Mouse (Mus musculus) heart, postnatal 0 days (tissue): Measurements from ENCODE around the gene Pqbp1. TPM values are rescaled to one million over a fixed set of nuclear protein-coding genes. Genes with fewer than 3 reads are reported as not detected.

ENCODE experiments used
- ATAC-seq: fragments of 200-750 bp; cut with Nextera tagmentation; 2 replicates; pipeline ENCODE4 v1.8.0; 2017; ENCODE audit warnings: low read depth, moderate number of reproducible peaks, moderate library complexity; ENCODE audit not compliant: insufficient read depth
- DNase-seq: peaks from one replicate; pipeline ENCODE4 v3.0.0-alpha.2; 2016; ENCODE audit warnings: low spot score
- H3K27ac ChIP-seq: fragments of 300-500 bp; sonication (generic); 2 replicates; pipeline ENCODE4 v1.5.1; 2014; ENCODE audit warnings: low read depth, mild to moderate bottlenecking
- H3K27me3 ChIP-seq: fragments of 300-500 bp; sonication (generic); 2 replicates; pipeline ENCODE4 v1.6.1; 2014; ENCODE audit warnings: low read length, mixed read lengths; ENCODE audit not compliant: control insufficient read depth, insufficient read depth
- H3K36me3 ChIP-seq: fragments of 300-500 bp; sonication (generic); replicated peaks from 2 replicates; pipeline ENCODE4 v1.6.1; 2014; ENCODE audit warnings: low read length, mixed read lengths; ENCODE audit not compliant: control insufficient read depth, insufficient read depth
- H3K4me1 ChIP-seq: fragments of 300-500 bp; sonication (generic); 2 replicates; pipeline ENCODE4 v1.6.1; 2014; ENCODE audit warnings: antibody characterized with exemption; ENCODE audit not compliant: control insufficient read depth, insufficient read depth
- H3K4me2 ChIP-seq: fragments of 300-500 bp; sonication (generic); 2 replicates; pipeline ENCODE4 v1.6.1; 2014; ENCODE audit warnings: low read depth, mild to moderate bottlenecking, low read length, moderate library complexity
- H3K4me3 ChIP-seq: fragments of 300-500 bp; sonication (generic); 2 replicates; pipeline ENCODE4 v1.5.1; 2014; ENCODE audit warnings: low read depth, low read length
- H3K9ac ChIP-seq: fragments of 300-500 bp; sonication (generic); replicated peaks from 2 replicates; pipeline ENCODE4 v1.6.1; 2014; ENCODE audit warnings: low read depth, low read length, mixed read lengths
- H3K9me3 ChIP-seq: fragments of 300-500 bp; sonication (generic); replicated peaks from 2 replicates; pipeline ENCODE4 v1.6.1; 2016; ENCODE audit warnings: low read length; ENCODE audit not compliant: control insufficient read depth
- CTCF ChIP-seq: IDR thresholded peaks from 2 replicates; pipeline ENCODE4 v1.5.1; 2016; ENCODE audit warnings: antibody characterized with exemption, control low read depth, low read depth
- EP300 ChIP-seq: IDR thresholded peaks from 2 replicates; pipeline ENCODE4 v1.6.1; 2016; ENCODE audit warnings: antibody characterized with exemption, low read depth
- WGBS: fragments of 180-500 bp; shearing (Covaris S2); extraction: QIAGEN DNeasy Blood & Tissue Kit; methylation state at CpG from one replicate; pipeline ENCODE4 v1.1.7; 2014; 5-methylcytosine and 5-hydroxymethylcytosine counted together
- polyA plus RNA-seq: library from polyadenylated mRNA; unstranded; fragments of >200 nt; fragmentation: Nextera tagmentation; extraction: Ambion mirVana; gene quantifications from 2 replicates; pipeline ENCODE4 v1.2.1, GENCODE M21; 2015
- total RNA-seq: library from RNA; depleted of rRNA; stranded (reverse); fragments of >200 nt; gene quantifications from 2 replicates; pipeline ENCODE4 v1.2.3, GENCODE M21; 2014; ENCODE audit warnings: low replicate concordance; rRNA removed

Pqbp1 gene
- total RNA-seq (44.5 and 63.0 TPM in 2 replicates), polyA plus RNA-seq (55.6 and 57.6 TPM in 2 replicates)

DNA sequence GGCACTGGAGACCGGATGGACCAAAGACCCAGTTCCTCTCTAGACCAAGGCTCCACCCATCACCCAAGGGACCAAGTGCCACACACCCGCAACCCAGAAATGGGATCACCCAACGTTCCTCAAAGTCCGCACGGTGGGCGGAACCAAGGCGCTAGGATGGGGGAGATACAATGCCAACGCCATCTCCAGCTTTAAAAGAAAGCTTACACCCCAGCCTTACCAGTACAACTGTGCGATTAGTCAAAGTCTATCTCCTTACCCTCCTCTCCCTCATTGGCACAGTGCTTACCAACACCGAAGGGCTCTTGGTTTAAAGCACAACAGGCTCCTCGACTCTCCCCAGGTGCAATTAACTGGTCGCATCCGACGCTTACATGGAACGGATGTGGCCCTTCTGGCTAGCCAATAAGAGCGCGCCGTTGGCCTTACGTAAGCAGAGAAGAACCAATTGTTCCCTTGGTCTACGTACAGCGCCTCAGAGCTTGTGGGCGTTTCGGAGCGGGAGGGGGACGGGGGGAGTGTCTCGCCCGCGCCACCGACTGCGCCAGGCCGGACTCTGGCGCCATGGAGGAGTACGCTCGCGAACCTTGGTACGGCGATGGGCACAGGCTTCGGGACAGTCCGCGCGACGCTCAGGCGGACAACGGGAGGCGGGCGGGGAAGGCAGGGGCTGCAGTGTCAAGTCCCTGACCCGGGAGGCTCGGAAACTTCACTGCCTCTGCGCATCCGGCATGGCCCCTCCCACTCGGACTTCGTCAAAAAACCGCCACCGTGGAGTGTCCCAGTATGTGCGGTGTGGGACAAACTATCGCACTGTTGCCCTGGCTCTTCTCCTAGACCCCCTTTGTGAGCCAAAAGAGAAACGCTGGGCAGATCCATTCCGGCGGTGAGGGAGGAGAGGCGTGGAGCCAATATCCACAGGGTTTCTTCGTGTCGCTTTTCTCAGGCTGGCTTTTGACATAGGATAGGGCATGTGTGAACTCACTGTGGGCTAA lies at the start of gene Pqbp1, which contains the start of gene Timm17b:
Pqbp1 (minus strand) TSS at position 390 of the 995 bp plus-strand sequence.
Timm17b (plus strand) TSS at position 478 of the 995 bp plus-strand sequence.
- Histone ChIP-seq H3K4me3 (peak within 1 kb of the TSS; percentile 67), H3K9me3 (no peaks in the 10 kb centered on the region), H3K36me3 (peaks cover 14% of the 10 kb centered on the region; the same call in 1 of the 2 replicates), H3K9ac (peak within 1 kb of the TSS; percentile 55), H3K4me2 (peak within 1 kb of the TSS; percentile 69), H3K27ac (peak within 1 kb of the TSS; percentile 88), H3K27me3 (no peaks in the 10 kb centered on the region), H3K4me1 (no peaks in the 10 kb centered on the region)
- no peak for TF ChIP-seq CTCF
- TF ChIP-seq EP300, result peak; percentile 48; the same call in 1 of the 2 replicates
- 15% methylated on average over 47 of the region's 62 CpGs for WGBS
- ATAC-seq (peak; percentile 98), DNase-seq (peak; percentile 89)

GRCm38 (mm10) chrX:7947900-7948492 lies 48.9 kb upstream of the Pqbp1 start:
- H3K9ac ChIP-seq, result no peak overlapping the region; the same call in 1 of the 2 replicates
- H3K4me1 ChIP-seq, result no peaks in the 10 kb centered on the region
- WGBS, result 16% methylated on average over 38 of the region's 38 CpGs
- H3K36me3 ChIP-seq, result no peaks in the 10 kb centered on the region
- peak overlapping the region; percentile 64 for H3K4me2 ChIP-seq
- peak; percentile 89 for DNase-seq
- H3K4me3 ChIP-seq, result peak overlapping the region; percentile 60
- TF ChIP-seq EP300 (no peak), CTCF (no peak)
- peak overlapping the region; percentile 81 for H3K27ac ChIP-seq
- no peaks in the 10 kb centered on the region for H3K9me3 ChIP-seq
- H3K27me3 ChIP-seq, result no peaks in the 10 kb centered on the region
- ATAC-seq, result peak; percentile 97

- Histone ChIP-seq H3K4me1 (no peaks in the 10 kb centered on the region), H3K27ac (peak within 1 kb of the TSS; percentile 81), H3K9ac (peak within 1 kb of the TSS; percentile 48), H3K4me2 (peak within 1 kb of the TSS; percentile 64), H3K9me3 (no peaks in the 10 kb centered on the region), H3K4me3 (peak within 1 kb of the TSS; percentile 60), H3K27me3 (no peaks in the 10 kb centered on the region), H3K36me3 (no peaks in the 10 kb centered on the region)
- TF ChIP-seq CTCF (no peak), EP300 (no peak)
- ATAC-seq, result peak; percentile 3; the same call in 1 of the 2 replicates
- WGBS, result 15% methylated on average over 37 of the region's 37 CpGs
- no peak for DNase-seq
These were observed 48.2 kb upstream of the Pqbp1 start, which contains the start of gene Hdac6 for GRCm38 (mm10) chrX:7947108-7947899. Hdac6 (minus strand) TSS chrX:7947889.

DNA sequence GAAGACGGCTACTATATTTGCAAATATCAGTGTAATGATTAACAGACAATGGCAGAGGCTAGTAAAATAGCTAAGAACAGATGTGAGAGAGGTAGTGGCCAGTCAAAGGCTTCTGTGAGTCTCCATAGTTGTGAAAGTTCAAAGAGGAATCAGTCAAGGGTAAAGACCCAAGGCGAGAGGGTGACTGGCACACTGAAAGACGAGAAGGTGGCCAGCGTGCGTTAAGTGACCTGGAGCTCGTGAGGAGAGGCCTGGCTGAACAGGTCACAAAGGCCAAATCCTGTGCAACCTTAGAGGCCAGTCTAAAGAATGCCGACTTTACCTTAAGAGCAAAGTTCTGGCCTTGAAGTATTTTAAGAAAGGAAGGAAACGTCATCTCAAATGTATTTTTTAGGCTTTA lies 46.5 kb upstream of the Pqbp1 start:
- 81% methylated on average over 8 of the region's 8 CpGs for WGBS
- Histone ChIP-seq H3K27me3 (no peaks in the 10 kb centered on the region), H3K4me2 (no peak overlapping the region), H3K9me3 (no peaks in the 10 kb centered on the region), H3K36me3 (no peaks in the 10 kb centered on the region), H3K4me3 (no peak overlapping the region), H3K9ac (no peak overlapping the region), H3K27ac (no peak overlapping the region), H3K4me1 (no peaks in the 10 kb centered on the region)
- no peak for TF ChIP-seq EP300
- no peak for TF ChIP-seq CTCF
- no peak for ATAC-seq
- DNase-seq, result no peak

DNA sequence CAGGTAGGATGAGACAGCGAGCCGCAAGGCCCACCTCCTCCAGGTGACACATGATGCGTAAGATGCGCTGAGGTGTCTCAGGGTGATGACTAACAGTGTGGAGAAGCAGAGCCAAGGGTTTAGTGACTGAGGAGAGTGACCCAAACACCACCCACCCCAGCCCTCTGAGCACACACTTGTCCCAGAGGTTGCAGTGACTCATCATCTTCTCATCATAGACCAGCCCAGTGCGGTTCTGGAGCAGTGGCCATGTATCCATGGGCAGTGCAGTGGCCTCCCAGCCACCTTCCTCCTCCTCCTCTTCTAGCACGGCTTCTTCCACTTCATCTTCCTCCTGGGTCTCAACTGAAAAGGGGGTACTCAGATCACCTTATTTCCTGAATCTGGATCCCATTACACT lies 38.6 kb upstream of the Pqbp1 start:
- no peak for ATAC-seq
- Histone ChIP-seq H3K4me1 (no peaks in the 10 kb centered on the region), H3K4me3 (no peak overlapping the region), H3K27ac (no peak overlapping the region), H3K9me3 (no peaks in the 10 kb centered on the region), H3K27me3 (no peaks in the 10 kb centered on the region), H3K9ac (no peak overlapping the region), H3K36me3 (peaks cover 6% of the 10 kb centered on the region; the same call in 1 of the 2 replicates), H3K4me2 (no peak overlapping the region)
- no peak for DNase-seq
- TF ChIP-seq CTCF (no peak), EP300 (no peak)
- 88% methylated on average over 6 of the region's 6 CpGs for WGBS
